Mouse (Mus musculus): ENCODE measurements around the gene Pex7.
A peak's percentile ranks its signal among the peaks of the same experiment; 100 is the strongest.

DNA sequence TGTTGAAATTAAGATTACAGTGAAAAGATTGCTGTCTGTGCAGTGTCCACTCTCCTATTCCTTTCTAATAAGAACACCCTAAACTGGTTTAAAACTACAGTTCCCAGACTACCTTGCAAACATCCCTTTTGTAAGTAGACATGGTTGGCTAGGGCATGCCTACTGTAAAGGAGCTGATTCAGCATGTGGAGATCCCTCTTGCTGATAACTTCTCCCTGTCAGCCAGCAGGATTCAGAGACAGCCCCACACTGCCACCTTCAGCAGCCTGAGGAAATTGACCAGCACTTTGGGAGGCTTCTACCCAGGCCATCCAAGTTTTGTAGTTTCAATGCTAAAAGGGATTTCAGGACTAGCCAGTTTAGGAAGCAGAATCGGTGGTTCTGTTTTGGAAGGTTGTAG lies 7.8 kb upstream of the Pex7 start:
- TF ChIP-seq EP300 (IDR thresholded peaks at IDR 0.05; ENCODE audit: insufficient read depth, low read depth, low read length) (no peak), POLR2A (IDR thresholded peaks at IDR 0.05; ENCODE audit: insufficient read depth, low read length) (no peak), CTCF (IDR thresholded peaks at IDR 0.05; ENCODE audit: low read depth, low read length) (peak; percentile 52)

All from ES-Bruce4 (cell line).